In genomic region chr6:83341387-83341786, GRCm38 (mm10) we compare ENCODE assay signal across 14 mouse cellular contexts.
"Had no signal": no experiment of that assay in that cellular context is flagged by ENCODE, and none has a peak within 500 bp of the region (broad histone marks: within the 10 kb centered on the region; RNA-seq: fewer than 3 reads in every experiment).

No protein-coding gene starts in this region.

- H3K4me3 ChIP-seq: layer of hippocampus, adult 2 months; limb, embryonic 13.5 days; midbrain, embryonic 12.5 days; neural tube, embryonic 13.5 days had no signal

- H3K27ac ChIP-seq: layer of hippocampus, adult 2 months; limb, embryonic 13.5 days; liver, embryonic 14.5 days; midbrain, embryonic 12.5 days; neural tube, embryonic 13.5 days had no signal

- H3K27me3 ChIP-seq: limb, embryonic 13.5 days; midbrain, embryonic 12.5 days; neural tube, embryonic 13.5 days had no signal

- ATAC-seq: midbrain, embryonic 16.5 days had no signal

- DNase-seq: kidney, postnatal 10 days; kidney, postnatal 4 days; left cerebral cortex, postnatal 4 days; lung, adult 18-20 months; retina, postnatal 1 day; right cerebral cortex, postnatal 4 days; spleen, adult 18-20 months; thymus, postnatal 36 days had no signal

- H3K4me1 ChIP-seq: limb, embryonic 13.5 days; midbrain, embryonic 12.5 days; neural tube, embryonic 13.5 days had no signal
